Mouse (Mus musculus): ENCODE data around the gene E130308A19Rik. TPM values are rescaled to one million over a fixed set of nuclear protein-coding genes. Genes with fewer than 3 reads are reported as not detected.
A peak's percentile ranks its signal among the peaks of the same experiment; 100 is the strongest.

Gene E130308A19Rik
- total and polyA plus RNA-seq, 3 experiments: 2.4 to 3.4 (median 3.1) TPM

DNA sequence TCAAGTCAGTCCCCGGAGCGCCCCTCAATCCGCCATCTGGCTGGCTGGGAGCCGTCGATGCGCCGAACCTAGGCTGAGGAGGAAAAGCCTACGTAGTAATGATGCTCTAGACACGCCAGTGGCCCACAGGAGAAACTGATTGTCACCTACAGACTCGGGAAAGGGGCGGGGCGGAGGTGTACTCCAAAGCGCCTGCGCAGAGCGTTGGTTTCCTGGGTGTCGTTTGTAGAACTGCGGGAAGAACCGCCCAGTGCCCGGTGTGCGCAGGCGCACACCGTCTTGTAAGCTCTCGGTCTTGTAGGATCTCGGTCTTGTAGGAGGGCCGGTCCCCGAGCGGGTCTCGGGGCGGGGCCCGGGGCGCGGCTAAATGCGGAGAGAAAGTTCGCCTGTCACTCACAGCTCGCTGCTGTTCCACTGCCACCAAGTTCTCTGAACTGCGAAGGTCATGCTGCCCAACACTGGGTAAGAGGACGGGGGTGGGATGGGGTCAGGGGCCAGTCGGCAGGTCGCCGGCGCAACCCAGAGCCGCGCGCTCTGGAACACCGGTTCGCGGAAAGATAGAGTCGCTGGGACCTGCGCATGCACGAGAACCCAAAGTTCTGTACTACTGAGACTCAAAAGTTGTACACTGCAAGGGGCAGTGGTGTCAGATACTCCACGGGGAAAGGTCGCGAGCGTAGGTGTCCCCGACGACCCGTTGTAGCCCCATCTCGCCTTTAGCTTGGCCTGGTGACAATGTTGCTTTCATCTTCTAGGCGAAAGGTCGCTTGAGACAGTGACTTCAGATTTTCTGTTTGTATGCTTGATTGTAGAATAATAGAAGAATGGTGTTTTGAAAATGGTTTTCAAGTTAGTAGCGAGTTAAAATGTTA is 44.5 kb upstream of the E130308A19Rik start, which contains the start of gene Hsdl2 (continued):
- TF ChIP-seq GABPA (IDR thresholded peaks at IDR 0.05; ENCODE audit: insufficient replicate concordance, low read depth, low read length) (no peak), E2F4 (IDR thresholded peaks at IDR 0.05; ENCODE audit: insufficient replicate concordance, low read depth, low read length) (no peak), RCOR1 (conservative IDR thresholded peaks at IDR 0.05; ENCODE audit: low read depth, low read length) (no peak), PAX5 (IDR thresholded peaks at IDR 0.05; ENCODE audit: low read length) (no peak), MEF2A (IDR thresholded peaks at IDR 0.05; ENCODE audit: borderline replicate concordance, low read depth, low read length) (no peak), CHD1 (IDR thresholded peaks at IDR 0.05; ENCODE audit: low read depth, low read length) (no peak), POLR2A (IDR thresholded peaks at IDR 0.05; ENCODE audit: low read depth, low read length) (peak; percentile 70), JUND (conservative IDR thresholded peaks at IDR 0.05; ENCODE audit: low read depth, low read length) (no peak), MYC (IDR thresholded peaks at IDR 0.05; ENCODE audit: low read depth, low read length) (no peak), NELFE (IDR thresholded peaks at IDR 0.05; ENCODE audit: low read depth, low read length) (peak; percentile 55; the same call in 1 of the 2 replicates), CHD2 (IDR thresholded peaks at IDR 0.05; ENCODE audit: low read length) (no peak), USF1 (IDR thresholded peaks at IDR 0.05; ENCODE audit: low read depth, low read length) (no peak)

DNA sequence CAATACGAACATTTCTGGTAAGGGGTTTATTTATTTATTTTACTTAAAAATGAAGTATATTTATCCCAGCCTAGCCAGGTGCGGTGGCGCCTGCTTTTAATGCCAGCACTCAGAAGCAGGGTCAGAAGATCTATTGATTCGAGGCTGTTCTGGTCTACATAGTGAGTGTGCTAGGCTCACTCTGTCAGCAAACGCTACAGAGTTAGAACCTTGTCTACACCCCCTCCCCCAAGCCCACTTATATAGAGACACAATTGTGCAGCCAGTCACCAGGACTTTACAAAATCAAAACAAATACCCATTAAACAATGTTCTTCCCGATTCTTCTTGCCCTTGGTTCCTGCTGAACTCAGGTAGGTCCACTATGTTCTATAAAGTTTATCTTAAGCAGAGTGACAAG is 43.8 kb upstream of the E130308A19Rik start:
- no peak overlapping the region for H3K27ac ChIP-seq (ENCODE audit: insufficient read depth, low read depth)
- dilution Hi-C loops (cut with MboI; ENCODE audit: extremely low pct_ligation_motif_present, extremely low pct_unique_long_range_greater_than_20kb, low sequenced_read_pairs): no loop called here
- no peak for TF ChIP-seq USF1 (IDR thresholded peaks at IDR 0.05; ENCODE audit: low read depth, low read length)
- TF ChIP-seq ZNF384 (IDR thresholded peaks at IDR 0.05; ENCODE audit: low read depth, low read length): no peak
- TF ChIP-seq JUND (conservative IDR thresholded peaks at IDR 0.05; ENCODE audit: low read depth, low read length): no peak
- TF ChIP-seq POLR2AphosphoS2 (IDR thresholded peaks at IDR 0.05; ENCODE audit: low read depth, low read length): no peak

DNA sequence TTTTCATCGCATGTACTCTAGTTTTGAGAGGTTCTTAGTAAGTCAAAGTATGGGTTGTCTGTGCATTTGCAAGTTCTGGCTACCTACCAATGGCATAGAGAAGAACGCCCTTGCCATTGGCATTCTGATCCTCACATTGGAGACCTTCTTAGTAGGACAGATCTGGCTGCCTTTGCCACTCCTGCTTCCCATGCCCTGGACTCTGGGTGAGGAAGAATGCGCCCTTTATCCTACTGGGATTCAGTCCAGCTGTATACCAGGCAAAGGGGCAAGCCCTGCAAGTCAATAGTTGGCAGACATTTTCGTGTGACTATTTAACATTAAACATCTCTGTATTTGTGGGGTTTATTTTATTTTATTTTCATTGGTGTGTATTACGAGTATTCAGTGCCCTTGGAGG is 40.9 kb upstream of the E130308A19Rik start:
- H3K9ac ChIP-seq (ENCODE audit: insufficient read depth, low read depth): no peak overlapping the region
- no peak overlapping the region for H3K4me2 ChIP-seq (ENCODE audit: insufficient read depth, low read depth, poor library complexity, severe bottlenecking)
- no peaks in the 10 kb centered on the region for H3K9me3 ChIP-seq (replicated peaks; ENCODE audit: low read length)
- no peaks in the 10 kb centered on the region for H3K36me3 ChIP-seq (replicated peaks in 1 of 2; ENCODE audit: control insufficient read depth in 1 of 2, insufficient read depth in 1 of 2, low read length in 1 of 2)
- H3K27ac ChIP-seq (ENCODE audit: insufficient read depth, low read depth): no peak overlapping the region
- H3K27me3 ChIP-seq (replicated peaks): no peaks in the 10 kb centered on the region
- in situ Hi-C loops (cut with MboI; ENCODE audit: low pct_ligation_motif_present, low pct_unique_long_range_greater_than_20kb, low sequenced_read_pairs) (no loop called here), dilution Hi-C loops (cut with MboI; ENCODE audit: extremely low pct_ligation_motif_present, extremely low pct_unique_long_range_greater_than_20kb, low sequenced_read_pairs) (no loop called here)
- TF ChIP-seq NRF1 (IDR thresholded peaks at IDR 0.05; ENCODE audit: low read depth, low read length) (no peak), TBP (conservative IDR thresholded peaks at IDR 0.05; ENCODE audit: low read depth, low read length) (no peak), SIN3A (IDR thresholded peaks at IDR 0.05; ENCODE audit: low read length) (no peak), ZC3H11A (IDR thresholded peaks at IDR 0.05; ENCODE audit: low read depth, low read length) (no peak), CTCF (conservative IDR thresholded peaks at IDR 0.05 in 1 of 2, IDR thresholded peaks at IDR 0.05 in 1 of 2; ENCODE audit: low read depth in 2 of 2, low read length in 2 of 2) (no peak), BHLHE40 (IDR thresholded peaks at IDR 0.05; ENCODE audit: low read depth, low read length) (no peak), CHD1 (IDR thresholded peaks at IDR 0.05; ENCODE audit: low read depth, low read length) (no peak), MXI1 (IDR thresholded peaks at IDR 0.05; ENCODE audit: low read depth, low read length) (no peak), UBTF (IDR thresholded peaks at IDR 0.05; ENCODE audit: low read depth, low read length) (no peak), EP300 (IDR thresholded peaks at IDR 0.05; ENCODE audit: low read length) (no peak)
- no peak for DNase-seq (ENCODE audit: extremely low read depth)
- H3K4me1 ChIP-seq (ENCODE audit: control insufficient read depth in 1 of 2, insufficient read depth in 2 of 2): peaks cover 0 to 9% of the 10 kb centered on the region in 2 experiments; a peak in 3 of 4 replicates
- H3K4me3 ChIP-seq (replicated peaks in 1 of 3; ENCODE audit: low read depth in 2 of 3, low read length in 2 of 3, poor library complexity in 1 of 3): no peak overlapping the region
- no peaks in the 10 kb centered on the region for H3K79me2 ChIP-seq (replicated peaks; ENCODE audit: control insufficient read depth, extremely low read depth, insufficient read depth, poor library complexity, severe bottlenecking)

More for the DNA sequence above, 43.8 kb upstream of the E130308A19Rik start:
- no peaks in the 10 kb centered on the region for H3K27me3 ChIP-seq (replicated peaks)
- H3K9me3 ChIP-seq (replicated peaks; ENCODE audit: low read length): no peaks in the 10 kb centered on the region
- DNase-seq (ENCODE audit: extremely low read depth): no peak
- peaks cover 0 to 9% of the 10 kb centered on the region in 2 experiments; a peak in 3 of 4 replicates for H3K4me1 ChIP-seq (ENCODE audit: control insufficient read depth in 1 of 2, insufficient read depth in 2 of 2)
- H3K4me3 ChIP-seq (replicated peaks in 1 of 3; ENCODE audit: low read depth in 2 of 3, low read length in 2 of 3, poor library complexity in 1 of 3): peak overlapping the region in 2 of 3 experiments; percentile 74 to 77
- peak overlapping the region; percentile 79 for H3K4me2 ChIP-seq (ENCODE audit: insufficient read depth, low read depth, poor library complexity, severe bottlenecking)
- in situ Hi-C loops (cut with MboI; ENCODE audit: low pct_ligation_motif_present, low pct_unique_long_range_greater_than_20kb, low sequenced_read_pairs): no loop called here
- H3K79me2 ChIP-seq (replicated peaks; ENCODE audit: control insufficient read depth, extremely low read depth, insufficient read depth, poor library complexity, severe bottlenecking): no peaks in the 10 kb centered on the region
- no peaks in the 10 kb centered on the region for H3K36me3 ChIP-seq (replicated peaks in 1 of 2; ENCODE audit: control insufficient read depth in 1 of 2, insufficient read depth in 1 of 2, low read length in 1 of 2)
- peak overlapping the region; percentile 80; the same call in 1 of the 2 replicates for H3K9ac ChIP-seq (ENCODE audit: insufficient read depth, low read depth)

All from CH12.LX (cell line).